ENCODE assay signal across 8 mouse cellular contexts in the genomic region with DNA sequence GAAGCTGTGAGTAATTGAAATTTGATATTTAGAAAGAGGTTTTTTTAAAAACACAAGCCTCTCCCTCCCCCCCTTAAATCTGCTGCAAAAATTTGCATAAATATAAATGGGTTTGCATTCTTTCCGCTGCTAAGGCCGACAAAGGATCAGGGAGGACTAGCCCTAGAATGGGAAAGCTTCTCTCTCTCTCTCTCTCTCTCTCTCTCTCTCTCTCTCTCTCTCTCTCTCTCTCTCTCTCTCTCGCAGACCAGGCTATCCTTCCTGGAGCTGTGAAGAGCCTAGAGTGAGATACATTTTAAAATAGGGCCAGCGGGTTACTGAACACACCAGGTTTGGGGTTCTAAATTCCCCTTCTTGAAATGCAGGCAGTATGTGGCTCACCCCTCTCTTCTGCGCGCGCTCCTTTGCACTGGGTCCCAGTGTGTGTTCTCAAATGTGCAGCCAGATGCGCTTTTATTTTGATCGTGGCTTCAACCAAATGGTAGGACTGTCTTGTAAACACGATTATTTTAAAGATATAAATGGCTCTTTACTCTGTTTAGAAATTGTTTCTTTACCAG.
DNase-seq lines count a peak whose midpoint lies in the region; ATAC-seq and TF ChIP-seq lines count a peak whose summit lies in the region.

No protein-coding gene starts in this region.

- intact Hi-C loops in heart, postnatal 10 days (cut with DNase I) = loop anchor here (2.0 kb wide), 1 partner anchor 92 kb away; no protein-coding TSS in a partner anchor

- H3K4me2 ChIP-seq in CH12.LX (ENCODE audit: insufficient read depth, low read depth, poor library complexity, severe bottlenecking) = peak overlapping the region; percentile 29; the same call in 1 of the 2 replicates
- H3K4me2 ChIP-seq in embryonic facial prominence, embryonic 12.5 days (replicated peaks) = peak overlapping the region; percentile 63

- peak overlapping the region; percentile 98 for H3K27ac ChIP-seq in CH12.LX (ENCODE audit: insufficient read depth, low read depth)
- peak overlapping the region; percentile 88 for H3K27ac ChIP-seq in embryonic facial prominence, embryonic 12.5 days

- H3K79me2 ChIP-seq in CH12.LX (replicated peaks; ENCODE audit: control insufficient read depth, extremely low read depth, insufficient read depth, poor library complexity, severe bottlenecking) = peaks cover 49% of the 10 kb centered on the region

- H3K27me3 ChIP-seq in CH12.LX (replicated peaks) = no peaks in the 10 kb centered on the region
- H3K27me3 ChIP-seq in embryonic facial prominence, embryonic 12.5 days = no peaks in the 10 kb centered on the region

- peak overlapping the region; percentile 97 for H3K9ac ChIP-seq in CH12.LX (ENCODE audit: insufficient read depth, low read depth)
- H3K9ac ChIP-seq in embryonic facial prominence, embryonic 12.5 days = peak overlapping the region; percentile 71

- in situ Hi-C loops in CH12.LX (cut with MboI; ENCODE audit: low pct_ligation_motif_present, low pct_unique_long_range_greater_than_20kb, low sequenced_read_pairs) = loop anchor here (25.0 kb wide), 1 partner anchor 162 kb away; no protein-coding TSS in a partner anchor

- peaks cover 2 to 9% of the 10 kb centered on the region in 2 experiments for H3K36me3 ChIP-seq in CH12.LX (replicated peaks in 1 of 2; ENCODE audit: control insufficient read depth in 1 of 2, insufficient read depth in 1 of 2, low read length in 1 of 2)
- H3K36me3 ChIP-seq in embryonic facial prominence, embryonic 12.5 days = no peaks in the 10 kb centered on the region

- peak; percentile 44; the same call in 1 of the 2 replicates for ATAC-seq in embryonic facial prominence, embryonic 12.5 days (ENCODE audit: insufficient number of reproducible peaks, insufficient read depth, low FRiP score, low TSS enrichment)
- ATAC-seq in activated CD4-positive, CD25-positive, alpha-beta regulatory T cell, adult 4 months = no peak

- peak; percentile 48 for TF ChIP-seq POLR2A in CH12.LX (IDR thresholded peaks at IDR 0.05; ENCODE audit: low read depth, low read length)

- dilution Hi-C loops in CH12.LX (cut with MboI; ENCODE audit: extremely low pct_ligation_motif_present, extremely low pct_unique_long_range_greater_than_20kb, low sequenced_read_pairs) = no loop called here

- H3K4me1 ChIP-seq in CH12.LX (ENCODE audit: control insufficient read depth in 1 of 2, insufficient read depth in 2 of 2) = peaks cover 0 to 43% of the 10 kb centered on the region in 2 experiments; a peak in 3 of 4 replicates
- H3K4me1 ChIP-seq in embryonic facial prominence, embryonic 12.5 days = peaks cover 29% of the 10 kb centered on the region

- WGBS in embryonic facial prominence, embryonic 12.5 days = 0% methylated on average over 10 of the region's 10 CpGs

- no peak for TF ChIP-seq CTCF in CH12.LX (conservative IDR thresholded peaks at IDR 0.05 in 1 of 2, IDR thresholded peaks at IDR 0.05 in 1 of 2; ENCODE audit: low read depth in 2 of 2, low read length in 2 of 2)

- peak; percentile 81 for DNase-seq in CH12.LX (ENCODE audit: extremely low read depth)
- peak; percentile 17 for DNase-seq in adrenal gland, adult 8-10 months
- peak; percentile 66 to 68 for DNase-seq in heart, postnatal 10 days
- DNase-seq in layer of hippocampus, adult 9-11 months = peak; percentile 34
- DNase-seq in lung, postnatal 36 days = peak; percentile 42
- DNase-seq in right cerebral cortex, postnatal 10 days (ENCODE audit: low spot score in 2 of 2) = peak; percentile 57

- H3K9me3 ChIP-seq in CH12.LX (replicated peaks; ENCODE audit: low read length) = no peaks in the 10 kb centered on the region
- no peaks in the 10 kb centered on the region for H3K9me3 ChIP-seq in embryonic facial prominence, embryonic 12.5 days

- TF ChIP-seq EP300 in CH12.LX (IDR thresholded peaks at IDR 0.05; ENCODE audit: low read length) = peak; percentile 71

- H3K4me3 ChIP-seq in CH12.LX (replicated peaks in 1 of 3; ENCODE audit: low read depth in 2 of 3, low read length in 2 of 3, poor library complexity in 1 of 3) = peak overlapping the region; percentile 54 to 97 (median 78)
- peak overlapping the region; percentile 59 for H3K4me3 ChIP-seq in embryonic facial prominence, embryonic 12.5 days

- no peak for TF ChIP-seq RAD21 in CH12.LX (IDR thresholded peaks at IDR 0.05; ENCODE audit: low read depth, low read length)

TF ChIP-seq in CH12.LX, 34 proteins besides CTCF, POLR2A, EP300 and RAD21:
- TF ChIP-seq MAFK (IDR thresholded peaks at IDR 0.05; ENCODE audit: insufficient replicate concordance, low read length) (0 out of 2 replicates have a peak, but pooled peaks have one; percentile 24), ZNF384 (IDR thresholded peaks at IDR 0.05; ENCODE audit: low read depth, low read length) (peak; percentile 93), TBP (conservative IDR thresholded peaks at IDR 0.05; ENCODE audit: low read depth, low read length) (peak; percentile 93), NELFE (IDR thresholded peaks at IDR 0.05; ENCODE audit: low read depth, low read length) (peak; percentile 64; the same call in 1 of the 2 replicates), POLR2AphosphoS2 (IDR thresholded peaks at IDR 0.05; ENCODE audit: low read depth, low read length) (peak; percentile 27; the same call in 1 of the 2 replicates), TCF12 (IDR thresholded peaks at IDR 0.05; ENCODE audit: low read depth, low read length) (peak; percentile 68), ETS1 (conservative IDR thresholded peaks at IDR 0.05; ENCODE audit: low read depth, low read length) (peak; percentile 59), ELF1 (IDR thresholded peaks at IDR 0.05; ENCODE audit: low read depth, low read length) (no peak), NRF1 (IDR thresholded peaks at IDR 0.05; ENCODE audit: low read depth, low read length) (peak; percentile 22; the same call in 1 of the 2 replicates), MEF2A (IDR thresholded peaks at IDR 0.05; ENCODE audit: borderline replicate concordance, low read depth, low read length) (peak; percentile 43), JUND (conservative IDR thresholded peaks at IDR 0.05; ENCODE audit: low read depth, low read length) (peak; percentile 80), MYC (IDR thresholded peaks at IDR 0.05; ENCODE audit: low read depth, low read length) (0 out of 2 replicates have a peak, but pooled peaks have one; percentile 26), CHD2 (IDR thresholded peaks at IDR 0.05; ENCODE audit: low read length) (peak; percentile 10; the same call in 1 of the 2 replicates), USF1 (IDR thresholded peaks at IDR 0.05; ENCODE audit: low read depth, low read length) (no peak), ZMIZ1 (IDR thresholded peaks at IDR 0.05; ENCODE audit: low read depth, low read length) (peak; percentile 69), KAT2A (IDR thresholded peaks at IDR 0.05; ENCODE audit: insufficient replicate concordance, low read length) (no peak), MAX (IDR thresholded peaks at IDR 0.05; ENCODE audit: low read length) (no peak), MXI1 (IDR thresholded peaks at IDR 0.05; ENCODE audit: low read depth, low read length) (peak; percentile 83), USF2 (conservative IDR thresholded peaks at IDR 0.05; ENCODE audit: low read depth, low read length) (no peak), CHD1 (IDR thresholded peaks at IDR 0.05; ENCODE audit: low read depth, low read length) (no peak; the same call in none of the 2 replicates), BHLHE40 (IDR thresholded peaks at IDR 0.05; ENCODE audit: low read depth, low read length) (peak; percentile 50; the same call in 1 of the 2 replicates), PAX5 (IDR thresholded peaks at IDR 0.05; ENCODE audit: low read length) (no peak), UBTF (IDR thresholded peaks at IDR 0.05; ENCODE audit: low read depth, low read length) (0 out of 2 replicates have a peak, but pooled peaks have one; percentile 37), ZC3H11A (IDR thresholded peaks at IDR 0.05; ENCODE audit: low read depth, low read length) (no peak), HCFC1 (IDR thresholded peaks at IDR 0.05; ENCODE audit: low read depth, low read length) (0 out of 2 replicates have a peak, but pooled peaks have one; percentile 14), MAZ (IDR thresholded peaks at IDR 0.05; ENCODE audit: low read depth, low read length) (peak; percentile 56; the same call in 1 of the 2 replicates), SMC3 (IDR thresholded peaks at IDR 0.05; ENCODE audit: low read depth, low read length) (no peak), ZKSCAN1 (IDR thresholded peaks at IDR 0.05; ENCODE audit: borderline replicate concordance, low read depth, low read length) (no peak), JUN (IDR thresholded peaks at IDR 0.05; ENCODE audit: insufficient read depth, low read depth, low read length) (no peak), E2F4 (IDR thresholded peaks at IDR 0.05; ENCODE audit: insufficient replicate concordance, low read depth, low read length) (0 out of 2 replicates have a peak, but pooled peaks have one; percentile 56), RCOR1 (conservative IDR thresholded peaks at IDR 0.05; ENCODE audit: low read depth, low read length) (no peak), SIN3A (IDR thresholded peaks at IDR 0.05; ENCODE audit: low read length) (peak; percentile 92), GABPA (IDR thresholded peaks at IDR 0.05; ENCODE audit: insufficient replicate concordance, low read depth, low read length) (no peak), IRF4 (IDR thresholded peaks at IDR 0.05; ENCODE audit: low read depth, low read length) (peak; percentile 46; the same call in 1 of the 2 replicates)

Comparison
In these comparisons a context has a peak if more than half of its experiments do, and no peak if none do; other contexts are left out.
1. DNase-seq: peak in every context shown above with its lines; median percentile 81 in CH12.LX; 67 in heart, postnatal 10 days; 57 in right cerebral cortex, postnatal 10 days; 42 in lung, postnatal 36 days; 34 in layer of hippocampus, adult 9-11 months; 17 in adrenal gland, adult 8-10 months.